Mouse (Mus musculus): ENCODE data around the gene Plcxd2.

Gene Plcxd2

GRCm38 (mm10) chr16:45998231-45998630 is 11.8 kb downstream of the Plcxd2 start:
- in situ Hi-C loops (cut with MboI, MseI), result loop anchor here in 1 of 2 experiments (25.0 kb wide), 1 partner anchor 1036 kb away; no protein-coding TSS in a partner anchor

- in situ Hi-C loops (cut with MboI, MseI), result loop anchor here in 1 of 2 experiments (25.0 kb wide), 1 partner anchor 1029 kb away; no protein-coding TSS in a partner anchor
Observed at GRCm38 (mm10) chr16:45990901-45991676, 18.9 kb downstream of the Plcxd2 start.

- in situ Hi-C loops (cut with MboI, MseI), result loop anchor here (10.0 to 25.0 kb wide), 2 partner anchors 1024 to 1881 kb away; no protein-coding TSS in a partner anchor
Observed at GRCm38 (mm10) chr16:45986236-45986635, 23.8 kb downstream of the Plcxd2 start.

- in situ Hi-C loops (cut with MboI, MseI), result loop anchor here (10.0 to 25.0 kb wide), 2 partner anchors 1023 to 1880 kb away; no protein-coding TSS in a partner anchor
Observed at GRCm38 (mm10) chr16:45984610-45985606, 25.1 kb downstream of the Plcxd2 start.

GRCm38 (mm10) chr16:45976251-45976650 is 33.8 kb downstream of the Plcxd2 start:
- in situ Hi-C loops (cut with MboI, MseI), result loop anchor here in 1 of 2 experiments (25.0 kb wide), 1 partner anchor 1014 kb away; no protein-coding TSS in a partner anchor

- in situ Hi-C loops (cut with MboI, MseI), result no loop called here
Observed at GRCm38 (mm10) chr16:45973959-45974686, 35.9 kb downstream of the Plcxd2 start.

- in situ Hi-C loops (cut with MboI, MseI), result no loop called here
Observed at GRCm38 (mm10) chr16:45970187-45970586, 39.8 kb downstream of the Plcxd2 start.

- in situ Hi-C loops (cut with MboI, MseI), result loop anchor here in 1 of 2 experiments (5.0 to 10.0 kb wide), 3 partner anchors 126 to 224 kb away; partner anchors contain the start of gene Abhd10
Observed at GRCm38 (mm10) chr16:45968716-45969115, 41.3 kb downstream of the Plcxd2 start.

GRCm38 (mm10) chr16:45967471-45967870 is 42.5 kb downstream of the Plcxd2 start:
- in situ Hi-C loops (cut with MboI, MseI), result loop anchor here in 1 of 2 experiments (5.0 to 10.0 kb wide), 3 partner anchors 125 to 223 kb away; partner anchors contain the start of gene Abhd10

- in situ Hi-C loops (cut with MboI, MseI), result loop anchor here in 1 of 2 experiments (5.0 to 10.0 kb wide), 3 partner anchors 124 to 222 kb away; partner anchors contain the start of gene Abhd10
Observed at GRCm38 (mm10) chr16:45966604-45967003, 43.4 kb downstream of the Plcxd2 start.

- in situ Hi-C loops (cut with MboI, MseI), result loop anchor here (5.0 to 10.0 kb wide), 4 partner anchors 122 to 220 kb away; partner anchors contain the start of gene Abhd10 (in 1 of the 2)
Observed at GRCm38 (mm10) chr16:45964777-45965176, 45.2 kb downstream of the Plcxd2 start.

GRCm38 (mm10) chr16:45963837-45964236 is 46.2 kb downstream of the Plcxd2 start:
- in situ Hi-C loops (cut with MboI, MseI), result loop anchor here (5.0 to 10.0 kb wide), 2 partner anchors 217 to 219 kb away; partner anchors contain the start of gene Abhd10 (in 1 of the 2)

GRCm38 (mm10) chr16:45963088-45963487 is 46.9 kb downstream of the Plcxd2 start:
- in situ Hi-C loops (cut with MboI, MseI), result loop anchor here (5.0 to 10.0 kb wide), 2 partner anchors 216 to 218 kb away; partner anchors contain the start of gene Abhd10 (in 1 of the 2)

GRCm38 (mm10) chr16:45960978-45961377 is 49.0 kb downstream of the Plcxd2 start:
- in situ Hi-C loops (cut with MboI, MseI), result loop anchor here (5.0 to 10.0 kb wide), 2 partner anchors 214 to 216 kb away; partner anchors contain the start of gene Abhd10 (in 1 of the 2)

- in situ Hi-C loops (cut with MboI, MseI), result no loop called here
Observed at GRCm38 (mm10) chr16:45956390-45956950, 53.5 kb downstream of the Plcxd2 start.

GRCm38 (mm10) chr16:45953394-45953793 is 56.6 kb downstream of the Plcxd2 start, which contains the start of gene Phldb2:
Phldb2 (minus strand) TSS chr16:45953598.
- in situ Hi-C loops (cut with MboI, MseI), result no loop called here

GRCm38 (mm10) chr16:45952501-45952900 is 57.5 kb downstream of the Plcxd2 start:
- in situ Hi-C loops (cut with MboI, MseI), result no loop called here

- in situ Hi-C loops (cut with MboI, MseI), result no loop called here
Observed at GRCm38 (mm10) chr16:45952035-45952434, 58.0 kb downstream of the Plcxd2 start.

- in situ Hi-C loops (cut with MboI, MseI), result no loop called here
Observed at GRCm38 (mm10) chr16:45946335-45946734, 63.7 kb downstream of the Plcxd2 start.

GRCm38 (mm10) chr16:45945649-45946048 is 64.4 kb downstream of the Plcxd2 start:
- in situ Hi-C loops (cut with MboI, MseI), result no loop called here
